Comparison of ENCODE assay signal across 10 mouse cellular contexts in the genomic region with DNA sequence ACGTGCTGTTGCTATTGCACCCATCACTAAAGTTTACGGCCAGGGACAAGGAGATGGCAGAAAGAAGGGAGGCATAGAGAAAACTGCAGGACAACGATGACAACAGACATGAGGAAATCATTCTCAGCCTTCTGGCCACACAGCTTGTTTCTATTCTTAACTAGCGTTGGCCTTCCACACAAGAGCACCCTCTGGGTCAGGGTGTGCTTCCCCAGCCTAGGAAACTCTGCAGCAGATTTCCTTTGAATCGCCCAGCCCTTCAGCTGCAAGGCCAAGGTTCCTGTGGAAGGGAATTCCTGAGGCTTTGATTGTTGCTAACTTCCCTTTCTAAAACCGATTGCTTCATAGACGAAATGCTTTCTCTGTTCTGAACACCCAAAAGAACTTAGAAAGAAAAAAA.
DNase-seq lines count a peak whose midpoint lies in the region; ATAC-seq and TF ChIP-seq lines count a peak whose summit lies in the region.
"Had no signal": no experiment of that assay in that cellular context is flagged by ENCODE, and none has a peak within 500 bp of the region (broad histone marks: within the 10 kb centered on the region; RNA-seq: fewer than 3 reads in every experiment).

No protein-coding gene starts in this region.

- intact Hi-C loops in heart, adult 2 months (cut with DNase I): loop anchor here (1.0 kb wide), 1 partner anchor 129 kb away; the partner anchor contains the start of gene Cav1

- no peaks in the 10 kb centered on the region for H3K9me3 ChIP-seq in kidney, embryonic 16.5 days (ENCODE audit: low read length)
- H3K9me3 ChIP-seq in intestine, embryonic 15.5 days: no peaks in the 10 kb centered on the region
- H3K9me3 ChIP-seq: liver, embryonic 13.5 days had no signal

- H3K36me3 ChIP-seq in kidney, adult 2 months (ENCODE audit: control insufficient read depth, insufficient read depth, low read length): no peaks in the 10 kb centered on the region
- peaks cover 9% of the 10 kb centered on the region for H3K36me3 ChIP-seq in heart, adult 2 months (ENCODE audit: control insufficient read depth, insufficient read depth, low read length)
- no peaks in the 10 kb centered on the region for H3K36me3 ChIP-seq in kidney, embryonic 16.5 days (ENCODE audit: insufficient read depth, low read length)
- no peaks in the 10 kb centered on the region for H3K36me3 ChIP-seq in intestine, embryonic 15.5 days
- H3K36me3 ChIP-seq: liver, embryonic 13.5 days had no signal

- peaks cover 2% of the 10 kb centered on the region; the same call in 1 of the 2 replicates for H3K4me1 ChIP-seq in kidney, adult 2 months (ENCODE audit: control insufficient read depth, insufficient read depth, low read length)
- peaks cover 11% of the 10 kb centered on the region for H3K4me1 ChIP-seq in heart, adult 2 months (ENCODE audit: control insufficient read depth, insufficient read depth, low read length)
- 0 out of 2 replicates have a peak, but pooled peaks cover 4% of the 10 kb centered on the region for H3K4me1 ChIP-seq in kidney, embryonic 16.5 days (ENCODE audit: insufficient read depth, low read length)
- no peaks in the 10 kb centered on the region for H3K4me1 ChIP-seq in intestine, embryonic 15.5 days (replicated peaks)
- H3K4me1 ChIP-seq: liver, embryonic 13.5 days had no signal

- 0 out of 2 replicates have a peak, but pooled peaks have one; percentile 39 for ATAC-seq in kidney, embryonic 16.5 days (ENCODE audit: low FRiP score, low TSS enrichment)
- ATAC-seq in intestine, embryonic 15.5 days: no peak
- ATAC-seq: activated CD4-positive, CD25-positive, alpha-beta regulatory T cell, adult 4 months had no signal

- no peak for TF ChIP-seq POLR2A in kidney, adult 2 months (IDR thresholded peaks at IDR 0.05; ENCODE audit: low read depth, low read length)
- peak; percentile 43; the same call in 1 of the 2 replicates for TF ChIP-seq POLR2A in heart, adult 2 months (IDR thresholded peaks at IDR 0.05; ENCODE audit: insufficient read depth, low read depth, low read length)

- TF ChIP-seq EP300 in heart, adult 2 months (IDR thresholded peaks at IDR 0.05; ENCODE audit: insufficient read depth, low read depth, low read length): peak; percentile 92

- 46% methylated on average over 7 of the region's 7 CpGs for WGBS in kidney, adult 2 months
- WGBS in heart, adult 2 months: 14% methylated on average over 7 of the region's 7 CpGs
- 57% methylated on average over 7 of the region's 7 CpGs for WGBS in kidney, embryonic 16.5 days
- WGBS in intestine, embryonic 15.5 days: 64% methylated on average over 7 of the region's 7 CpGs

- H3K4me3 ChIP-seq in kidney, adult 2 months (ENCODE audit: insufficient read depth, low read depth, low read length): no peak overlapping the region
- no peak overlapping the region for H3K4me3 ChIP-seq in heart, adult 2 months
- no peak overlapping the region for H3K4me3 ChIP-seq in kidney, embryonic 16.5 days (ENCODE audit: low read length)
- H3K4me3 ChIP-seq in intestine, embryonic 15.5 days (replicated peaks): no peak overlapping the region
- H3K4me3 ChIP-seq: liver, embryonic 13.5 days had no signal

- peak; percentile 63 for DNase-seq in kidney, adult 2 months
- no peak for DNase-seq in kidney, adult 11 months
- peak; percentile 51 to 72 for DNase-seq in heart, adult 2 months
- DNase-seq in lung, postnatal 36 days: peak; percentile 70
- no peak for DNase-seq in Muller cell, postnatal 12 days (ENCODE audit: inconsistent ontology term)
- no peak for DNase-seq in urinary bladder, postnatal 14 days (ENCODE audit: low spot score)
- DNase-seq: liver, embryonic 13.5 days had no signal

- no peaks in the 10 kb centered on the region for H3K27me3 ChIP-seq in kidney, adult 2 months (replicated peaks; ENCODE audit: control insufficient read depth, insufficient read depth, low read length)
- no peaks in the 10 kb centered on the region for H3K27me3 ChIP-seq in heart, adult 2 months (ENCODE audit: control insufficient read depth, insufficient read depth, low read length)
- no peaks in the 10 kb centered on the region for H3K27me3 ChIP-seq in kidney, embryonic 16.5 days (ENCODE audit: insufficient read depth, low read length)
- no peaks in the 10 kb centered on the region for H3K27me3 ChIP-seq in intestine, embryonic 15.5 days (replicated peaks)
- H3K27me3 ChIP-seq: liver, embryonic 13.5 days had no signal

- no peak overlapping the region for H3K4me2 ChIP-seq in kidney, embryonic 16.5 days (replicated peaks; ENCODE audit: low read depth, low read length)
- no peak overlapping the region for H3K4me2 ChIP-seq in intestine, embryonic 15.5 days (replicated peaks)
- H3K4me2 ChIP-seq: liver, embryonic 13.5 days had no signal

- H3K79me2 ChIP-seq in heart, adult 2 months (replicated peaks; ENCODE audit: control insufficient read depth, insufficient read depth, low read length): no peaks in the 10 kb centered on the region

- peak overlapping the region; percentile 4; the same call in 1 of the 2 replicates for H3K9ac ChIP-seq in heart, adult 2 months (ENCODE audit: low read depth, low read length)
- H3K9ac ChIP-seq in kidney, embryonic 16.5 days (replicated peaks; ENCODE audit: low read length): no peak overlapping the region
- no peak overlapping the region for H3K9ac ChIP-seq in intestine, embryonic 15.5 days
- H3K9ac ChIP-seq: liver, embryonic 13.5 days had no signal

- no peak for TF ChIP-seq CTCF in kidney, adult 2 months (conservative IDR thresholded peaks at IDR 0.05; ENCODE audit: insufficient read depth, insufficient read length, low read depth, low read length)
- no peak for TF ChIP-seq CTCF in heart, adult 2 months (IDR thresholded peaks at IDR 0.05)

- peak overlapping the region; percentile 66; the same call in 1 of the 2 replicates for H3K27ac ChIP-seq in kidney, adult 2 months (ENCODE audit: insufficient read depth, low read depth, low read length)
- H3K27ac ChIP-seq in heart, adult 2 months: peak overlapping the region; percentile 82
- peak overlapping the region; percentile 38; the same call in 1 of the 2 replicates for H3K27ac ChIP-seq in kidney, embryonic 16.5 days (ENCODE audit: low read length)
- H3K27ac ChIP-seq in intestine, embryonic 15.5 days: no peak overlapping the region
- H3K27ac ChIP-seq: liver, embryonic 13.5 days had no signal

Comparison
In these comparisons a context has a peak if more than half of its experiments do, and no peak if none do; other contexts are left out.
1. DNase-seq: peak in kidney, adult 2 months (single experiment), heart, adult 2 months (2 of 2) and lung, postnatal 36 days (single experiment); none in kidney, adult 11 months (single experiment), Muller cell, postnatal 12 days (single experiment) and urinary bladder, postnatal 14 days (single experiment).